In the genomic region with DNA sequence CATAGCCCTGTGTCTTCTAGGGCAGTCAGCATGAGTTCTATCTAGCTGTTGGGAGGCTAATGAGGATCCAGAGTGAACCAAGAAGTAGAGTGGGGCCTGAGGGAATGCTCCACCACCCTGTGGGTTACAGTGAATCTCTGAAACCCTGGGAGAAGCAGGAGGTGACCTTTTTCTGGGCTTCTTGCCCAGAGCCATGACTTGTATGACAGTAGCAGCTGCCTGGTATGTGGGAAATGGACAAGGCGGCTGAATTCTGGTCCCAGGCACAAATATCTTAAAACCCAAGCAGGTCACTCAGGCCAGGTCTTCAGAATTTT, we compare ENCODE assay signal across 11 mouse cellular contexts. TPM values are rescaled to one million over a fixed set of nuclear protein-coding genes. Genes with fewer than 3 reads are reported as not detected.
DNase-seq lines count a peak whose midpoint lies in the region; ATAC-seq and TF ChIP-seq lines count a peak whose summit lies in the region.
"Had no signal": no experiment of that assay in that cellular context is flagged by ENCODE, and none has a peak within 500 bp of the region (broad histone marks: within the 10 kb centered on the region; RNA-seq: fewer than 3 reads in every experiment).

No protein-coding gene starts in this region.

- WGBS in liver, postnatal 0 days (ENCODE audit: insufficient replicate concordance), result 70% methylated on average over 1 of the region's 1 CpGs

- no peaks in the 10 kb centered on the region for H3K9me3 ChIP-seq in liver, postnatal 0 days (ENCODE audit: low read length)
- H3K9me3 ChIP-seq in megakaryocyte, embryonic 14.5 days, result 0 out of 2 replicates have a peak, but pooled peaks cover 7% of the 10 kb centered on the region

- peaks cover 19% of the 10 kb centered on the region for H3K4me1 ChIP-seq in liver, postnatal 0 days (ENCODE audit: insufficient read depth)
- H3K4me1 ChIP-seq in brown adipose tissue, adult 24 weeks (ENCODE audit: control insufficient read depth, insufficient read depth, insufficient read length, low read length), result peaks cover 30% of the 10 kb centered on the region
- H3K4me1 ChIP-seq in megakaryocyte, embryonic 14.5 days, result peaks cover 85% of the 10 kb centered on the region

- H3K36me3 ChIP-seq in liver, postnatal 0 days (replicated peaks; ENCODE audit: insufficient read depth, low read length), result no peaks in the 10 kb centered on the region
- H3K36me3 ChIP-seq in megakaryocyte, embryonic 14.5 days (replicated peaks; ENCODE audit: low read length), result no peaks in the 10 kb centered on the region

- H3K4me2 ChIP-seq in liver, postnatal 0 days (ENCODE audit: low read depth, low read length), result no peak overlapping the region

- H3K27ac ChIP-seq in liver, postnatal 0 days (ENCODE audit: low read depth), result peak overlapping the region; percentile 18; the same call in 1 of the 2 replicates
- 0 out of 2 replicates have a peak overlapping the region, but pooled peaks have one; percentile 7 for H3K27ac ChIP-seq in brown adipose tissue, adult 24 weeks (replicated peaks; ENCODE audit: low read depth, low read length)

- no peak for DNase-seq in liver, postnatal 0 days
- no peak for DNase-seq in liver
- DNase-seq in heart, postnatal 36 days, result peak; percentile 41 to 57
- DNase-seq in thymus, adult 18-20 months, result no peak
- no peak for DNase-seq in layer of hippocampus, postnatal 14 days (ENCODE audit: low spot score in 2 of 2)
- no peak for DNase-seq in layer of hippocampus, adult 9-10 months (ENCODE audit: low spot score)
- DNase-seq: embryo, embryonic 11 days; layer of hippocampus, adult 9-11 months had no signal

- ATAC-seq in liver, postnatal 0 days, result no peak

- peaks cover 19% of the 10 kb centered on the region for H3K27me3 ChIP-seq in liver, postnatal 0 days (ENCODE audit: insufficient read depth, low read length)
- H3K27me3 ChIP-seq in megakaryocyte, embryonic 14.5 days (replicated peaks), result peaks cover 26% of the 10 kb centered on the region

- no peak for TF ChIP-seq EP300 in liver, postnatal 0 days (IDR thresholded peaks at IDR 0.05; ENCODE audit: low read depth)

- no peak overlapping the region; the same call in 1 of the 2 replicates for H3K9ac ChIP-seq in liver, postnatal 0 days (replicated peaks)

- intact Hi-C loops in heart, postnatal 36 days (cut with DNase I), result loop anchor here (5.0 to 10.0 kb wide), 2 partner anchors 120 to 593 kb away; no protein-coding TSS in a partner anchor

- no peak for TF ChIP-seq CTCF in liver, postnatal 0 days (IDR thresholded peaks at IDR 0.05; ENCODE audit: low read depth)

- H3K4me3 ChIP-seq in liver, postnatal 0 days (ENCODE audit: low read depth, low read length), result no peak overlapping the region
- no peak overlapping the region for H3K4me3 ChIP-seq in brown adipose tissue, adult 24 weeks (ENCODE audit: insufficient read depth, low read depth, low read length)
- H3K4me3 ChIP-seq in megakaryocyte, embryonic 14.5 days (replicated peaks), result peak overlapping the region; percentile 74

RNA-seq across cellular contexts. Expression of a gene that starts 2.6 kb away (rescaled TPM):
- not detected in 2 replicates for polyA plus RNA-seq in liver, postnatal 0 days (2015; fragmentation: Nextera tagmentation; extraction: Ambion mirVana)
- polyA plus RNA-seq in brown adipose tissue, adult 24 weeks (2012; ENCODE audit: insufficient read depth, insufficient read length, missing spikeins), result not detected in 2 replicates
- total RNA-seq in heart, postnatal 36 days (2021), result 1 to 10 TPM; 1.0 to 1.9 TPM
- polyA plus RNA-seq in megakaryocyte, embryonic 14.5 days (2012; ENCODE audit: insufficient read depth, low replicate concordance), result not detected in 2 replicates
- total RNA-seq in layer of hippocampus, postnatal 14 days (2021), result 10 to 100 TPM; 60.6 to 67.4 TPM
- polyA plus RNA-seq: thymus, postnatal 0 days had no signal

RNA-seq across cellular contexts. Expression of a gene that starts 10.2 kb away (rescaled TPM):
- polyA plus RNA-seq in liver, postnatal 0 days (2015; fragmentation: Nextera tagmentation; extraction: Ambion mirVana), result 1.6 and 1.7 TPM in 2 replicates
- 12.8 and 14.6 TPM in 2 replicates for polyA plus RNA-seq in brown adipose tissue, adult 24 weeks (2012; ENCODE audit: insufficient read depth, insufficient read length, missing spikeins)
- total RNA-seq in heart, postnatal 36 days (2021), result 10 to 100 TPM; 38.4 to 51.7 TPM
- polyA plus RNA-seq in megakaryocyte, embryonic 14.5 days (2012; ENCODE audit: insufficient read depth, low replicate concordance), result 1.2 TPM in 2 replicates
- 1 to 10 TPM; 3.3 to 4.3 TPM for total RNA-seq in layer of hippocampus, postnatal 14 days (2021)

RNA-seq across cellular contexts. Expression of a gene that starts 45.6 kb away (rescaled TPM):
- 2.7 and 3.3 TPM in 2 replicates for polyA plus RNA-seq in liver, postnatal 0 days (2015; fragmentation: Nextera tagmentation; extraction: Ambion mirVana)
- polyA plus RNA-seq in brown adipose tissue, adult 24 weeks (2012; ENCODE audit: insufficient read depth, insufficient read length, missing spikeins), result 10.7 and 17.0 TPM in 2 replicates
- 10 to 100 TPM; 65.4 to 68.0 TPM for total RNA-seq in heart, postnatal 36 days (2021)
- polyA plus RNA-seq in megakaryocyte, embryonic 14.5 days (2012; ENCODE audit: insufficient read depth, low replicate concordance), result 1.2 TPM in 1 of 2 replicates, not detected in the other
- 10 to 100 TPM; 11.8 to 13.5 TPM for total RNA-seq in layer of hippocampus, postnatal 14 days (2021)

Comparison
In these comparisons a context has a peak if more than half of its experiments do, and no peak if none do; other contexts are left out.
1. DNase-seq: peak in heart, postnatal 36 days (2 of 2); none in liver, postnatal 0 days (single experiment), liver (single experiment), thymus, adult 18-20 months (0 of 2), layer of hippocampus, postnatal 14 days (0 of 2) and layer of hippocampus, adult 9-10 months (single experiment).